In the genomic region with DNA sequence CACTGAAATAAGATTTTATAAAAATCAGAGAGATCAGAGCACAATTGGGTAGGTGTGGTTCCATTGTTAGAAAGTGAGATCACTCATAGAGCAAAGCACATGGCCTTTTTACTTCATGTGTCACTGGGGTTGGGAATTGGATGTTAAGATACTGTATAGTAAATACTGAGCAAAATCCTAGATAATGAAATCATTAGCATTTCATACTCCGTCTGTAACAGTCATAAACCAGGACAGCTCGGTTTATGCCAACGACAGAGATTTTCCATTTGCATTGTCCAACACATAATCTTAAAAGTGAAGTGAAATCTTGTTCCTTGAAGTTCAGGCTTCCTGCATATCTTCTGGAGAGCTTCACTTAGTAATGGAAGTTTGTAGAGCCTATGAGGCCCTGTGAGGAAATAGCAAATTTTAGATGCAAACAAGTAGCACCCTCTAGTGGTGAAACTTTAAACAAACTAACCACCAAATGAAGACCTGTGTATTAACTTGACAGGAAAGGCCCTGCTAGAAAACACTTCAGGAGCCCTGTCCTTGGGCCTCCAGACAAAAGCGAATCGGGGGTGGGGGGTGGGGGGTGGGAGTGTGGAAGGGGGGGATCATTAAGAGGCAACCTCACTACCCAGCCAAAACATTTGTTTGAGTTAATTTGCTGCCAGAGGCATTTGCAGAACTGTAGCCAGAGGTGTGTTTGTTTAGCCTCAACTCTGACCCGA, we compare ENCODE assay signal across 8 mouse cellular contexts.
DNase-seq lines count a peak whose midpoint lies in the region; ATAC-seq and TF ChIP-seq lines count a peak whose summit lies in the region.

No protein-coding gene starts in this region.

- ATAC-seq in forebrain, postnatal 0 days = peak; percentile 80
- ATAC-seq in lung, embryonic 15.5 days (ENCODE audit: borderline replicate concordance, extremely low read depth, low FRiP score, low TSS enrichment) = peak; percentile 39; the same call in 1 of the 2 replicates

- no peak overlapping the region for H3K4me2 ChIP-seq in forebrain, postnatal 0 days (ENCODE audit: low read depth)
- no peak overlapping the region for H3K4me2 ChIP-seq in lung, embryonic 15.5 days

- H3K27me3 ChIP-seq in cerebellum, adult 2 months (ENCODE audit: control insufficient read depth, insufficient read depth, low read length) = no peaks in the 10 kb centered on the region
- no peaks in the 10 kb centered on the region for H3K27me3 ChIP-seq in forebrain, postnatal 0 days (ENCODE audit: insufficient read depth, low read length)
- peaks cover 6% of the 10 kb centered on the region; the same call in 1 of the 2 replicates for H3K27me3 ChIP-seq in lung, embryonic 15.5 days

- H3K9me3 ChIP-seq in forebrain, postnatal 0 days (ENCODE audit: low read length) = no peaks in the 10 kb centered on the region
- H3K9me3 ChIP-seq in lung, embryonic 15.5 days = no peaks in the 10 kb centered on the region

- peak; percentile 31; the same call in 1 of the 2 replicates for TF ChIP-seq CTCF in cerebellum, adult 2 months (IDR thresholded peaks at IDR 0.05; ENCODE audit: borderline replicate concordance, insufficient read depth, low read depth, low read length)
- TF ChIP-seq CTCF in forebrain, postnatal 0 days (IDR thresholded peaks at IDR 0.05; ENCODE audit: low read depth) = peak; percentile 76

- H3K4me1 ChIP-seq in cerebellum, adult 2 months (ENCODE audit: control insufficient read depth, insufficient read depth, low read length) = peaks cover 3% of the 10 kb centered on the region; the same call in 1 of the 2 replicates
- H3K4me1 ChIP-seq in forebrain, postnatal 0 days (ENCODE audit: insufficient read depth) = no peaks in the 10 kb centered on the region
- H3K4me1 ChIP-seq in lung, embryonic 15.5 days = peaks cover 7% of the 10 kb centered on the region; the same call in 1 of the 2 replicates

- 56% methylated on average over 6 of the region's 6 CpGs for WGBS in cerebellum, adult 2 months
- WGBS in forebrain, postnatal 0 days = 50% methylated on average over 6 of the region's 6 CpGs
- 37% methylated on average over 6 of the region's 6 CpGs for WGBS in lung, embryonic 15.5 days

- H3K36me3 ChIP-seq in forebrain, postnatal 0 days (ENCODE audit: insufficient read depth) = no peaks in the 10 kb centered on the region
- no peaks in the 10 kb centered on the region for H3K36me3 ChIP-seq in lung, embryonic 15.5 days

- no peak overlapping the region for H3K4me3 ChIP-seq in cerebellum, adult 2 months (replicated peaks; ENCODE audit: insufficient read depth, low read depth, low read length)
- H3K4me3 ChIP-seq in forebrain, postnatal 0 days (ENCODE audit: low read depth, low read length) = no peak overlapping the region
- no peak overlapping the region for H3K4me3 ChIP-seq in lung, embryonic 15.5 days

- DNase-seq in cerebellum, adult 2 months = peak in 1 of 2 experiments; percentile 68
- no peak for DNase-seq in cerebellum, adult 11 months
- DNase-seq in ovary, postnatal 14 days (ENCODE audit: low spot score) = peak; percentile 9
- no peak for DNase-seq in ovary, postnatal 36 days (ENCODE audit: low spot score)
- DNase-seq in forebrain, postnatal 0 days = peak; percentile 79
- DNase-seq in telencephalon, adult 2 months (ENCODE audit: low read depth, low spot score) = peak; percentile 51
- no peak for DNase-seq in adrenal gland, adult 8-10 months

- no peak overlapping the region for H3K27ac ChIP-seq in cerebellum, adult 2 months (ENCODE audit: insufficient read depth, low read length)
- no peak overlapping the region for H3K27ac ChIP-seq in forebrain, postnatal 0 days (ENCODE audit: low read depth, low read length)
- H3K27ac ChIP-seq in lung, embryonic 15.5 days = no peak overlapping the region

- H3K9ac ChIP-seq in forebrain, postnatal 0 days = no peak overlapping the region
- H3K9ac ChIP-seq in lung, embryonic 15.5 days = no peak overlapping the region

- no peak for TF ChIP-seq POLR2A in cerebellum, adult 2 months (IDR thresholded peaks at IDR 0.05; ENCODE audit: borderline replicate concordance, insufficient read depth, low read length)

Comparison
In these comparisons a context has a peak if more than half of its experiments do, and no peak if none do; other contexts are left out.
1. DNase-seq: peak in ovary, postnatal 14 days (single experiment), forebrain, postnatal 0 days (single experiment) and telencephalon, adult 2 months (single experiment); none in cerebellum, adult 11 months (single experiment), ovary, postnatal 36 days (single experiment) and adrenal gland, adult 8-10 months (single experiment).